Mouse (Mus musculus): ENCODE measurements around the gene Llgl2.

The Llgl2 gene

GRCm38 (mm10) chr11:115823774-115824740, at the start of gene Llgl2:
Gene Llgl2 (plus strand): TSS chr11:115824049.
- DNase-seq (ENCODE audit: low spot score): peak; percentile 93

GRCm38 (mm10) chr11:115774653-115775052, 49.2 kb upstream of the Llgl2 start:
- no peak for DNase-seq (ENCODE audit: low spot score)

GRCm38 (mm10) chr11:115775821-115776665, 47.8 kb upstream of the Llgl2 start:
- peak; percentile 35 for DNase-seq (ENCODE audit: low spot score)

GRCm38 (mm10) chr11:115776954-115777353, 46.9 kb upstream of the Llgl2 start:
- DNase-seq (ENCODE audit: low spot score): no peak

- DNase-seq (ENCODE audit: low spot score): peak; percentile 87
Measured at GRCm38 (mm10) chr11:115777487-115778335, 46.1 kb upstream of the Llgl2 start.

GRCm38 (mm10) chr11:115779038-115779571, 44.7 kb upstream of the Llgl2 start:
- DNase-seq (ENCODE audit: low spot score): peak; percentile 87

- DNase-seq (ENCODE audit: low spot score): no peak
Measured at GRCm38 (mm10) chr11:115780141-115781070, 43.4 kb upstream of the Llgl2 start.

- DNase-seq (ENCODE audit: low spot score): no peak
Measured at GRCm38 (mm10) chr11:115786473-115786872, 37.4 kb upstream of the Llgl2 start.

- no peak for DNase-seq (ENCODE audit: low spot score)
Measured at GRCm38 (mm10) chr11:115789787-115790186, 34.1 kb upstream of the Llgl2 start.

GRCm38 (mm10) chr11:115791919-115792318, 31.9 kb upstream of the Llgl2 start:
- no peak for DNase-seq (ENCODE audit: low spot score)

GRCm38 (mm10) chr11:115792353-115792752, 31.5 kb upstream of the Llgl2 start:
- DNase-seq (ENCODE audit: low spot score): no peak

GRCm38 (mm10) chr11:115796898-115797297, 27.0 kb upstream of the Llgl2 start:
- DNase-seq (ENCODE audit: low spot score): no peak

- DNase-seq (ENCODE audit: low spot score): no peak
Measured at GRCm38 (mm10) chr11:115797665-115798064, 26.2 kb upstream of the Llgl2 start.

GRCm38 (mm10) chr11:115800981-115801380, 22.9 kb upstream of the Llgl2 start:
- no peak for DNase-seq (ENCODE audit: low spot score)

GRCm38 (mm10) chr11:115803072-115803709, 20.7 kb upstream of the Llgl2 start:
- no peak for DNase-seq (ENCODE audit: low spot score)

GRCm38 (mm10) chr11:115805005-115805404, 18.8 kb upstream of the Llgl2 start:
- no peak for DNase-seq (ENCODE audit: low spot score)

GRCm38 (mm10) chr11:115806154-115806553, 17.7 kb upstream of the Llgl2 start:
- no peak for DNase-seq (ENCODE audit: low spot score)

- no peak for DNase-seq (ENCODE audit: low spot score)
Measured at GRCm38 (mm10) chr11:115807306-115807705, 16.5 kb upstream of the Llgl2 start.

- no peak for DNase-seq (ENCODE audit: low spot score)
Measured at GRCm38 (mm10) chr11:115807971-115808370, 15.9 kb upstream of the Llgl2 start.

All from urinary bladder, postnatal 14 days (tissue).